Mouse (Mus musculus) gastrocnemius, adult 8-10 months (tissue): ENCODE data around the gene Agap2. TPM values are rescaled to one million over a fixed set of nuclear protein-coding genes. Genes with fewer than 3 reads are reported as not detected.
"Not testable (repeated sequence)": the region's sequence is repeated elsewhere in the genome, so short reads cannot be mapped to it uniquely, and the experiment has no call there.

Experiments used
- DNase-seq, 2 experiments: peaks; one replicate each; pipeline ENCODE4 v3.0.0; 2022; ENCODE audit warnings: low spot score in 2 of 2
- total RNA-seq, 4 experiments: library from RNA; stranded (reverse); gene quantifications; 2 replicates each; pipeline ENCODE4 v1.2.4; 2022

The Agap2 gene
- total RNA-seq, 4 experiments from 2014 or later: 0.60 to 1.7 (median 1.0) TPM

DNA sequence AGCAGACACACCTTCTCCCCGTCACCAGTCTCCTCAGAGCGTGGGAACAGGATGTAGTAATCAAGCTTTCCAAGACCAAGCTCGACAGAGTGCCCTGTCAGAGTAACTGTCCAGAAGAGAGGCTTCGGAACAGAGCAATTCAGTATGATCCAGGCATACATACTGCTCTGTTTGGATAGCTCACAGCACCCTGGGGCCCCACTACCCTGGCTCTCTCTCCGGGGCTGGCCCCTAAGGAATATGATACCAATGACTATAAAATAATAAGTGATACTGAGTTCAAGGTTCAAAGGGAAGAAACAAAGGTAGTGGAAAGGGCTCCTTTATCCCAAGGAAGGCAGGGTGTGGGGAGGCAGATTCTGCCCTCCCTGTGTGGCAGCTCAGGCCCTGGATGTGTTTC, 57.4 kb downstream of the Agap2 start:
- no peak for DNase-seq

DNA sequence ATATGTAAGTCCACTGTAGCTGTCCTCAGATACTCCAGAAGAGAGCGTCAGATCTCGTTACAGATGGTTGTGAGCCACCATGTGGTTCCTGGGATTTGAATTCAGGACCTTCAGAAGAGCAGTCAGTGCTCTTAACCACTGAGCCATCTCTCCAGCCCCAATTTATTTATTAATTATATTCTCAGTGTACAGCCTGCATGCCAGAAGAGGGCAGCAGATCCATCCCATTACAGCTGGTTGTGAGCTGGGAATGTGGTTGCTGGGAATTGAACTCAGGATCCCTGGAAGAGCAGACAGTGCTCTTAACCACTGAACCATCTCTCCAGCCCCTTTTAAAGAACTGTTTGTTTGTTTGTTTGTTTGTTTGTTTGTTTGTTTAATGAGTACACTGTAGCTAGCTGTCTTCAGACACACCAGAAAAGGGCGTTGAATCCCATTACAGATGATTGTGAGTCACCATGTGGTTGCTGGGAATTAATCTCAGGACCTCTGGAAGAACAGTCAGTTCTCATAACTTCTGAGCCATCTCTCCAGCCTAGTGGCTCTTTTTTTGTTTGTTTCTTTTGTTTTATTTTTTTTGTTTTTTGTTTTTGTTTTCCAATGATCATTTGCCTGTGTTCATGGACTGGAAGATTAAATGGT, 59.4 kb downstream of the Agap2 start:
- not testable (repeated sequence) for DNase-seq

- no peak for DNase-seq
Observed at GRCm38 (mm10) chr10:127135118-127135836, 60.2 kb downstream of the Agap2 start.

- DNase-seq: no peak
Observed at GRCm38 (mm10) chr10:127136510-127136909, 61.4 kb downstream of the Agap2 start.

GRCm38 (mm10) chr10:127137896-127138295, 62.8 kb downstream of the Agap2 start:
- no peak for DNase-seq

DNA sequence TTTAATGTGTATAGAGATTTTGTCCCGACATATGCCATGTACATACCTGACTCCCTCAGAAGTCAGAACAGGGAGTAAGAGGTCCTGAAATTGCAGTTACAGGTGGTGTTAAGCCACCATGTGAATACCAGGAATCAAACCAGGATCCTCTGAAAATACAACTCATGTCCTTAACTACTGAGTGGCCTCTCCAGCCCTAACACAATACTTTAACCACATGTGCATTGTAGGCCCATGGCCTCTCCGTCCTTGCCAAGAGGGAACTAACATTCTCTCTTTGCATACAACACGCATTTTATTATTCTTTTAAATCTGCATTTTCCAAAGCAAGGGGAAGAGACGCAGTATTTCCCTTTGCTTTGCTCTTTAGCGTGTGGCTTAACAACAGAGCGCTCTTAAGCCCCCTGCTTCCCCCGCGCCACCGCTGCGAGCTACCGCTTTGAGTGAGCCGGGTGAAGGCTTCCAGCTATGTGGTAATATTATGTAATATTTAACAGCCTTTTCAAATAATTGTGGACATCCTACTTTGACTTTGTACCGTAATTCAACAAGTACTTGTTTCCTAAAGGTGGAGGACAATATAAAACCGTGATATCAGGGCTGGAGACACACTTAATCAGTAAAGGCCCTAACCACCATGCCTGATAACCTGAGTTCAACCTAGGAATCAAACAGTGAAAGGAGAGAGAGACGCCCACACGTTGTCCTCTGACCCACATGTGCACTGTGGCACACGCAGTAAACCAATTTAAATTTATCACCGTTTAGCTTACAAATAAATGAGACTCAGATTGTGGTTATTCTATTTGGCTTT, 63.5 kb downstream of the Agap2 start:
- no peak for DNase-seq

DNA sequence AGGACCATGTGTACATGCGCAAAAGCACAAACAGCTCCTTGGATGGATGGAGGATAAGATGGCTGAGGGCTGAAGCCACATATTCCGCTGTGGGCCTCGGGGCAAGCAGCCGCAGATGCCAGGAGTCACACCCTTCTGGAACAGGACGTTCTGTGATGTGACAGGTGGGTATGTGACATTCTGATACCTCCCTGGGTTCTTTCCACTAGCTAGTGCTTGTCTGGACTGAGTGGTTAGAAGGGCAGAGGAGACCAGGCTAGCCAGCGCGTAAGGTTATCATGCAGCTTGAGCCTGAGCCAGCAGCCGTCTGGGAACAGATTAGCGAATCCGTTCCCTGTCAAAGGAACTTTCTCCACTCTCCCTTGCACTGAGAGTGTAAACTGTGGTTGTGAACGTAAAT, 65.9 kb downstream of the Agap2 start:
- DNase-seq: no peak

DNA sequence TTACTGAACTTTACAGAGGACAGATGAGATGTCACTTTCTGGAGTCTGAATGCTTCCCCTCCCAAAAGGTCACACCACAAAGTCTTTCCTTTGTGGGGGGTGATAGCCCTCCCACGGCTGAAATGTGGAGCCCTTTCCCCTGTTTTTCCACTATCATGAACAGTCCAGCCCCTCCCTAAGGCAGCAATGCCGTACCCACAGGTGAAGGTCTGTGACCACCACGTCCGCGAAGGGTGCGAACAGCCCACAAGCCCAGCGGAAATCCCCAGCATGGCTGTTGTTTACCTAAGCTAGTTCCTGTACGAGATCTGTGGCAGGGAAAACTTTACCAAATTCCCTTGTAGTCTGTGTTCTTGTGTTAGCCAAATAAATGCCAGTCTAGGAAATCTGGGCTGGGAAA, 66.4 kb downstream of the Agap2 start:
- no peak for DNase-seq

Other genes with a start within 250 kb of the Agap2 start
- 1 to 10 TPM; 1.4 to 2.5 (median 1.4) TPM for gene Atp23, start 173.9 kb upstream of the Agap2 start, total RNA-seq
- gene Ctdsp2, start 96.6 kb upstream of the Agap2 start, total RNA-seq: 100 to 1,000 TPM; 103 to 118 (median 106) TPM
- 1 to 10 TPM; 2.3 to 5.7 (median 3.6) TPM for gene Avil, start 74.6 kb upstream of the Agap2 start, total RNA-seq
- 10 to 100 TPM; 19.5 to 24.0 (median 21.7) TPM for gene Tsfm, start 44.4 kb upstream of the Agap2 start, total RNA-seq
- 10 to 100 TPM in 1 of 4 experiments, 1 to 10 TPM in 3; 8.6 to 12.4 (median 9.6) TPM for gene Mettl1, start 33.9 kb upstream of the Agap2 start, total RNA-seq
- gene Eef1akmt3, start 33.8 kb upstream of the Agap2 start, total RNA-seq: not detected
- gene Cyp27b1, start 27.0 kb upstream of the Agap2 start, total RNA-seq: not detected
- gene March9, start 15.1 kb upstream of the Agap2 start, total RNA-seq: 1 to 10 TPM in 1 of 4 experiments, under 1 TPM in 3; 0.17 to 1.3 (median 0.76) TPM
- gene Cdk4, start 11.8 kb upstream of the Agap2 start, total RNA-seq: 10 to 100 TPM; 41.3 to 46.4 (median 43.8) TPM
- 10 to 100 TPM; 21.0 to 24.9 (median 21.5) TPM for gene Tspan31, start 5.0 kb upstream of the Agap2 start, total RNA-seq
- 10 to 100 TPM in 2 of 4 experiments, 1 to 10 TPM in 2; 7.4 to 13.9 (median 10.8) TPM for gene Os9, start 45.8 kb downstream of the Agap2 start, total RNA-seq
- under 1 TPM; 0.29 to 0.70 (median 0.38) TPM for gene B4galnt1, start 89.9 kb downstream of the Agap2 start, total RNA-seq
- gene Slc26a10, start 105.4 kb downstream of the Agap2 start, total RNA-seq: 1 to 10 TPM; 1.8 to 4.1 (median 2.7) TPM
- gene Arhgef25, start 114.8 kb downstream of the Agap2 start, total RNA-seq: 10 to 100 TPM in 1 of 4 experiments, 1 to 10 TPM in 3; 7.1 to 12.1 (median 9.0) TPM
- 10 to 100 TPM; 22.1 to 27.1 (median 23.2) TPM for gene Dtx3, start 120.4 kb downstream of the Agap2 start, total RNA-seq
- gene Pip4k2c, start 136.3 kb downstream of the Agap2 start, total RNA-seq: 1 to 10 TPM; 7.6 to 8.8 (median 8.4) TPM
- under 1 TPM; 0.22 to 0.36 (median 0.29) TPM for gene Kif5a, start 188.1 kb downstream of the Agap2 start, total RNA-seq
- gene Dctn2, start 191.1 kb downstream of the Agap2 start, total RNA-seq: 100 to 1,000 TPM in 2 of 4 experiments, 10 to 100 TPM in 2; 89.1 to 101 (median 99.3) TPM
- gene Mbd6, start 213.7 kb downstream of the Agap2 start, total RNA-seq: 10 to 100 TPM; 16.0 to 20.8 (median 17.4) TPM
- gene Mars, start 236.5 kb downstream of the Agap2 start, total RNA-seq: 10 to 100 TPM; 59.2 to 76.6 (median 66.0) TPM
- 1 to 10 TPM in 1 of 4 experiments, under 1 TPM in 3; 0.39 to 1.2 (median 0.57) TPM for gene Arhgap9, start 246.7 kb downstream of the Agap2 start, total RNA-seq